Mouse (Mus musculus): ENCODE measurements around the gene AI467606.
"Not testable (repeated sequence)": the region's sequence is repeated elsewhere in the genome, so short reads cannot be mapped to it uniquely, and the experiment has no call there.

The AI467606 gene

GRCm38 (mm10) chr7:127091114-127091896 is at the start of gene AI467606:
Gene AI467606 (plus strand): TSS chr7:127091359.
- DNase-seq: peak; percentile 96 to 98

- DNase-seq: peak; percentile 72 to 82
Observed at GRCm38 (mm10) chr7:127041851-127042672, 49.1 kb upstream of the AI467606 start, which contains the start of gene Kif22. Gene Kif22 (minus strand): TSS chr7:127042471.

- no peak for DNase-seq
Observed at GRCm38 (mm10) chr7:127055026-127055585, 36.1 kb upstream of the AI467606 start.

- no peak for DNase-seq
Observed at GRCm38 (mm10) chr7:127065538-127065937, 25.6 kb upstream of the AI467606 start.

GRCm38 (mm10) chr7:127066317-127066716 is 24.8 kb upstream of the AI467606 start:
- DNase-seq: no peak

- no peak for DNase-seq
Observed at GRCm38 (mm10) chr7:127070871-127071413, 20.2 kb upstream of the AI467606 start.

GRCm38 (mm10) chr7:127073221-127073620 is 17.9 kb upstream of the AI467606 start:
- DNase-seq: no peak

GRCm38 (mm10) chr7:127076188-127076587 is 15.0 kb upstream of the AI467606 start:
- no peak for DNase-seq

- DNase-seq: no peak
Observed at GRCm38 (mm10) chr7:127077692-127078091, 13.5 kb upstream of the AI467606 start.

GRCm38 (mm10) chr7:127080045-127080444 is 11.1 kb upstream of the AI467606 start:
- DNase-seq: no peak

- DNase-seq: no peak
Observed at GRCm38 (mm10) chr7:127082271-127082670, 8.9 kb upstream of the AI467606 start.

GRCm38 (mm10) chr7:127082995-127083394 is 8.2 kb upstream of the AI467606 start:
- no peak for DNase-seq

GRCm38 (mm10) chr7:127083689-127084088 is 7.5 kb upstream of the AI467606 start:
- no peak for DNase-seq

GRCm38 (mm10) chr7:127084794-127085193 is 6.4 kb upstream of the AI467606 start:
- DNase-seq: no peak

GRCm38 (mm10) chr7:127085751-127086150 is 5.4 kb upstream of the AI467606 start:
- DNase-seq: not testable (repeated sequence)

GRCm38 (mm10) chr7:127087278-127088010 is 3.7 kb upstream of the AI467606 start, which contains the start of gene Zg16:
Gene Zg16 (minus strand): TSS chr7:127087328.
- DNase-seq: not testable (repeated sequence)

GRCm38 (mm10) chr7:127088083-127088482 is 3.1 kb upstream of the AI467606 start:
- no peak for DNase-seq

GRCm38 (mm10) chr7:127088901-127089845 is 2.0 kb upstream of the AI467606 start:
- DNase-seq: peak in 1 of 2 experiments; percentile 60

GRCm38 (mm10) chr7:127090154-127091113 is 725 bp upstream of the AI467606 start:
- no peak for DNase-seq

GRCm38 (mm10) chr7:127093914-127094313 is 2.8 kb downstream of the AI467606 start:
- DNase-seq: no peak

Data from thymus, adult 18-20 months (tissue).